Mouse (Mus musculus) heart, adult 8-10 months (tissue): ENCODE data around the gene Rab40c. TPM values are rescaled to one million over a fixed set of nuclear protein-coding genes. Genes with fewer than 3 reads are reported as not detected.

Experiments used
- DNase-seq: peaks from one replicate; pipeline ENCODE4 v3.0.0; 2022; ENCODE audit warnings: low spot score
- total RNA-seq, 4 experiments: library from RNA; stranded (reverse); gene quantifications; 2 replicates each; pipeline ENCODE4 v1.2.4; 2022

Gene Rab40c
- total RNA-seq, 4 experiments from 2014 or later, result 17.3 to 20.1 (median 17.7) TPM

DNA sequence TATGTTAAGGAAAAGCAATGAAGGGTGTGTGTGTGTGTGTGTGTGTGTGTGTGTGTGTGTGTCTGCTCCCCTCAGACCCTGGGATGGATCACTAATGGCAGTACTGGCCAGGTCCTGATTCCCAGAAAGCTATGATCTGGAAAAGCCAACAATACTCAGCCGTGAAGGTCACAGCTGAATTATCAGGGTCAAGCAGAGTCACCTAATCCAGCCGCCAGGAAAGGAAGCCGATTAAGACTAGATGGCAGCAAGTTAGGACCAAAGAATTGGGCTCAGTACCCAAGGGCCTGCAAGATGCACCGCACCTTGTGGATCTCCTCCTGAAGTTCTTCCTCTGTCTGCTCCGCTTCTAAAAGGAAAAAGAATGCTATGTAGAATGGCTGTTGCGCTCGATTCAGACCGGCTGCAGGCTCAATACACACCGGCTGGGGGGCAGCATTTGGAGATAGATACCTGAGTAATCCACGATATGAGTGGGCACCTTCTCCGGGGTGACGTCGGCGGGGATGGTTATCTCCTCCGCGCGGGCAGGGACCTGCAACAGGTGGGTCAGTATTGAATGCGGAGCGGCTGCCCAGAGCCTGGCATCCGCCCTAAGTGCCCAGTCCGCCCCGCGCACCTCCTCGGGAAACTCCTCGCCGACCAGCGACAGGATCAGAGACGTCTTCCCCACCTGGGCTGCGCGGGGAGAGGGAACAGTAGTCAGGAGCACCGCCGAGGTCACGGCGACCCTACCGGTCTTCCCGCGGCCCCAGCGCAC, 75.7 kb downstream of the Rab40c start:
- no peak for DNase-seq

DNA sequence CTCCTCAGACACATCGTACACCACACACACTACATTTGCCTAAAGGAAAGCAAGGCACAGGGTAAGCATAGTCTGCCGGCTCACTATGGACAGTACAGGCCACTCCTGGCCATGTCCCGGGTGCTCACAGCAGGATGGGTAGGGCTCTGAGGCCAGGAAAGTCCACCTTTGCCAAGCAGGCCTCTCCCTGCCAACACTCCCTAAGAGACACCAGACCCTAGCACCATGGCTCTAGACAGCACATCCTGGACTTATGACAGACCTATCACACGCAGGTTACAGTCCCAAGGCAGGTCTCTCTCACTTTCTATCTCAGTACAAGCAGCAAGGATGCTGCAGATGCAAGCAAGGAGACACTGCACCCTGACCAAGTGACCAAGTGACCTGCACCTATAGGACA, 76.4 kb downstream of the Rab40c start:
- DNase-seq, result no peak

DNA sequence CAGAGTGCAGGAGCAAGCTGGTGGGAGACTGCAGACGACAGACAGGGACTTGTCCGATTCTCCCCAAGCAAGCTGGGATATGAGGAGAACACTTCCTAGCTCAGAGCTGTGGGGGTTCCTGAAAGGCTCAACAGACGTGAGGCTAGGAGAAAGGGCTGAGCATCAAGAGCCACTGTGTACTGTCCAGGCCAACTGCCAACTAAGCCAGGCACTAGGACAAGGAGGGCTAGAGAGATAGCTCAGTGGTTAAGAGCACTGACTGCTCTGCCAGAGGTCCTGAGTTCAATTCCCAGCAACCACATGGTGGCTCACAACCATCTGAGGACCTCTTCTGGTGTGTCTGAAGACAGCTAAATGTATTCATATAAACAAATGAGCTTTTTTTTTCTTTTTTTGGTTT, 77.0 kb downstream of the Rab40c start:
- DNase-seq, result no peak

DNA sequence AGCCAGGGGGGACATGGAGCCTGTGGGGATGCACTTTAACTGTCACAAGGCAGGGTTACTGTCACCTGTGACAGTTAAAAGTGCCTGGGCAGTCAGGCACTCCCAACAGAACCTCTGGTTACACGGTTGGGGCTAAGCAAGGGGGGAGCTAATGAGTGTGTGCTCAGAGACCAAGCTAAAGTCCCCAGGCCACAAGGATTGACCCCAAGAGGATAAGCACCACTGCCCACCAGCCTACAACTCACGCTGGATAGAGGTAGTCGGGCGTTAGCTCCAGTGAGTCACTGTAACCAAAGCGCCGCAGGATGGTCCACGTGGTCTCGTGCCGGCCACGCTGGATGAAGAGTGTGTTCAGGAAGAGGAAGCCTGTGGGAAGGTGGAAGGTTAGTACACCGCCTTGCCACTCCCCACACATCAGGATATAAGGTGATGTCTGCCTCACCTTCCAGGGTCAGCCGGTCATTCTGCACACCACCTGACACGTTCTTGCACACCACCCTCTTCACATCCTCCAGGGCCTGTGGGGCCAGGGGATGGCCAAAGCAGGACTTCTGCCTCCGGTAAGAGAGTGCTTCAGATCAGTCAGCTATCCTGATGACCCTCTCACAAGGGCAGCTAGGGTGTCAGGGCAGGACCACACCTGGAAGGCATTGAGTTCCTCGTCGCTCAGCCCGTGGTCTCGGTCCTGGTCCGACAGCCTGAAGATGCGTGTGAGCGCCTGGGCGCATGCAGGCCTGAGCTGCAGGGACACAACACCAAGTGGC, 78.2 kb downstream of the Rab40c start, which contains the start of gene Gm20683:
Gene Gm20683 (minus strand): TSS at position 647 of the 764 bp plus-strand sequence.
- DNase-seq, result no peak

GRCm38 (mm10) chr17:25840519-25840918, 79.0 kb downstream of the Rab40c start:
- DNase-seq, result no peak

GRCm38 (mm10) chr17:25839455-25840235, 79.9 kb downstream of the Rab40c start:
- DNase-seq, result no peak

- DNase-seq, result no peak
Measured at GRCm38 (mm10) chr17:25838904-25839303, 80.6 kb downstream of the Rab40c start.

DNA sequence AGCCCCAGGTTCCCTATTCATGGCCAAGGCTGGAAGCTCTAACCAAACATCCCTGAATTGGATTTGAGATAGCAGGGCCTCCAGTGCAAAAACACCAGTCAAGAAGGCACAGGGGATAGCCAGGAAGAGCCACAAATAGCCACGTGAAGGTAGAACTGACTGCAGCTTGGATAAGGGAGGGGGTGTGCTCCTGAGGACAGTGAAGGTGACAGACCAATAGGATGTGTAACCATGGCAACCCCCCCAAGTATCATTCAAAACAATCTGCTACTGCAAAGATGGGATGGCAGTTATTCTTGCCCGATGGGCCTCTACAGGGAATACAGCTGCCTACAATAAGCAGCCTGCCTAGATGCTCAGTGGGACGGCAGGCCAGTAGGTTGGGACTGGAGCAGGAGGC, 82.0 kb downstream of the Rab40c start:
- DNase-seq, result no peak

- no peak for DNase-seq
Measured at GRCm38 (mm10) chr17:25837076-25837410, 82.5 kb downstream of the Rab40c start, which contains the start of gene Rhbdl1. Rhbdl1 (minus strand) TSS chr17:25837295.

DNA sequence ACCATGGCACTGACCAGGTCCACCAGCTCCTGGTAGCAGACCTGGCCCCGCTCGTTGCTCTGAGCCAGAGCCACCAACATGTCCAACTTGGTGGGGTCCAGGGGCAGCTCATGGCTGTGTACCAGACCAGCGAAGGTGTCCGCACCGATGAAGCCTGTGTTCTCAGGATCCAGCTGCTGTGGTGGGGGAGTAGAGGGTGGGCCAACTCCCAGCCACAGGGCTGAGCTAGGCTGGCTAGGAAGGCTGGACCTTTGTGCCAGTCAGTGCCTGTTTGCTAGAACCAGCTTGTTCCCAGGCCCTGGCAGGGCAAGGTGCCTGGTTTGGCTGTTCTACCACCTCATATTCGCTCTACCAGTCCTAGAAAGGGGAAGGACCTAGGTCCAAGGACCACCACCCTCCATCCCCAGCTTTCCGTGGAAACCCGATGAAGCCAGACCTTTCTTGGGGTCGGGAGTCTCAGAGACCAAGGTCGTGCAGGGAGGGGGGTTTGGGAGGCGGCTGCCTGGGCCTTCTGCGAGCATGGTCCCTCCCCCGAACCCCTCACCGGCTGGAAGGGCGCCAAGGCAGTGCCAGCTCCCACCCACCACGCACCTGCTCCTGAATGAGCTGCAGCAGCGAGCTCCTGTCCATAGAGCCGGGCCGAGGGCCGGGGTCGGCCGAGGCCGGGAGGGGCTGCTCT, 83.0 kb downstream of the Rab40c start:
- no peak for DNase-seq

DNA sequence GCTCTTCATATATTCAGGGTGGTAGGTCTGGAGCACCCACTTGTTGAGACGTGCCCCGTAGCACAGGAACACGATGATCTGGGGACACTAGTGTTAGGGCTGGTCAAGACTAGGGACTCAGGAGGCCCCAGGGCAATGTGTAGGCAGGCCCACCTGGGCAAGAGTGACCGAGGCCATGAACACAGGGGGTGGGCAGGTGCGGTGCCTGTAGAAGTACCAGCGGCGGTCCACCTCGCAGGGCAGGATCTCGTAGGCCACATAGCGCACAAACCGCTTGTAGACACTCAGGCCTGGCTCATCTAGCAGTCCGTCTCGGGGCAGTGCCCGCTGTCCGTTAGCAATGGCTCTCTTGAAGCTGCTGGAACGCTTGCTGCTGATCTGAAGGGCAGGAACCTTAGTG, 83.7 kb downstream of the Rab40c start:
- no peak for DNase-seq

DNA sequence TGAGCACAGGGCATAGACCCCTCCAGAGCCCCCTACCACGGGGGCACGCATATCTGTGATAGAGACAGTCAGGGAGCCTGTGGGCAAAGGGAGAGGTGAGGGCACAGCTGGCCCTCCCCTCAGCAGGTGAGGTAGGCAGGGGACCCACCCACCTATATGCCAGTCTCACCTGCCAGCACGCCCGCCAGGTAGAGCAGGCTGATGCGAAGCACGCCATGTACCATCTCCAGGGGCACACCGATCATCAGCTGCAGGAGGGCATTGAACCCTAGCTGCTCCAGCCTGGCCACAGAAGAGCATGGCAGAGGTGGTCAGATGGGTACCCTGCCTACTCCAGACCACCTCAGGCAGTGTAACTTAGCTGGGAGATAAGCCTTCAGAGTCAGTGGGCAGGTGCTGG, 84.2 kb downstream of the Rab40c start:
- DNase-seq, result no peak

GRCm38 (mm10) chr17:25834595-25835222, 84.8 kb downstream of the Rab40c start:
- no peak for DNase-seq

DNA sequence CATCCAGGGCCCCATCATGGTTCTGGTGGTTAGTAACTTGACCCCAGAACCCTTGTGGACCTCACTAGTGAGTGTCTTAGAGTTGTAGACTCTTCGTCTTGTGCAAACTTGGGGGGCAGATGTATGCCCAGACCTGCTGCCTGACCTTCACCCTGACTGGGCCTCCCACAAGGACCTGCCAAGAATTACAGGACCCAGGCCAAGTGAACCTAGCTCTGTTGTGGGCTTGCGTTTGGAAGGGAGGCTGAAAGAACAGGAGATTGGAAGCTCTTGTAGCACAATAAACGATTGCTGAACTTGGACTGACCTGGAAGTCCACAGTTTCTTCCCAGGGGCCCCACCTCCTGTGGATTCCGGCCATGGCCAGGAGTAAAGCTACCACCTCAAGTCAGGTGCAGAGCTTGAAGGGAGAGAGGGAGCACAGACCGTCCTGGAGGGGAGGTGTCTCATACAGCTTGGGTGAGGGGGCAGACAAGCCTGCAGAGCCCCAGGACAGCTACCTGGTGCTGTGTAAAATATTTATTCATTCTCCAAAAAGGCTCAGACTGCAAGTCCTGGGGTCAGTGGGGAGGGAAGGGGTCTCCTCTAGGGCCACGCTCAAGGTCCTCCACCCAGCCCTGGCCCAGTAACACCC, 85.4 kb downstream of the Rab40c start:
- DNase-seq, result no peak

- peak; percentile 92 for DNase-seq
Measured at GRCm38 (mm10) chr17:25833291-25833663, 86.2 kb downstream of the Rab40c start, which contains the start of gene Stub1. Stub1 (minus strand) TSS chr17:25833404.

GRCm38 (mm10) chr17:25832436-25833290, 86.9 kb downstream of the Rab40c start:
- peak; percentile 99 for DNase-seq
